Mouse (Mus musculus) layer of hippocampus, adult 18-20 months (tissue): ENCODE results near the gene Raly. TPM values are rescaled to one million over a fixed set of nuclear protein-coding genes. Genes with fewer than 3 reads are reported as not detected.

Experiments used
- DNase-seq, 2 experiments: peaks; one replicate each; pipeline ENCODE4 v3.0.0; 2022; ENCODE audit warnings: low spot score in 2 of 2
- long read RNA-seq: library from polyadenylated mRNA; stranded (forward); transcript quantifications from one replicate; pipeline ENCODE4 v2.0.0, GENCODE M21; 2021
- total RNA-seq, 2 experiments: library from RNA; stranded (reverse); gene quantifications; 2 replicates each; pipeline ENCODE4 v1.2.3; 2021

Raly gene
- 10 to 100 TPM; 67.1 to 73.5 TPM for total RNA-seq
- long read RNA-seq, partial matches to known transcripts = 1 of 4 reads
- long read RNA-seq, other reads (novel, unspliced or antisense) = 0 of 4 reads

DNA sequence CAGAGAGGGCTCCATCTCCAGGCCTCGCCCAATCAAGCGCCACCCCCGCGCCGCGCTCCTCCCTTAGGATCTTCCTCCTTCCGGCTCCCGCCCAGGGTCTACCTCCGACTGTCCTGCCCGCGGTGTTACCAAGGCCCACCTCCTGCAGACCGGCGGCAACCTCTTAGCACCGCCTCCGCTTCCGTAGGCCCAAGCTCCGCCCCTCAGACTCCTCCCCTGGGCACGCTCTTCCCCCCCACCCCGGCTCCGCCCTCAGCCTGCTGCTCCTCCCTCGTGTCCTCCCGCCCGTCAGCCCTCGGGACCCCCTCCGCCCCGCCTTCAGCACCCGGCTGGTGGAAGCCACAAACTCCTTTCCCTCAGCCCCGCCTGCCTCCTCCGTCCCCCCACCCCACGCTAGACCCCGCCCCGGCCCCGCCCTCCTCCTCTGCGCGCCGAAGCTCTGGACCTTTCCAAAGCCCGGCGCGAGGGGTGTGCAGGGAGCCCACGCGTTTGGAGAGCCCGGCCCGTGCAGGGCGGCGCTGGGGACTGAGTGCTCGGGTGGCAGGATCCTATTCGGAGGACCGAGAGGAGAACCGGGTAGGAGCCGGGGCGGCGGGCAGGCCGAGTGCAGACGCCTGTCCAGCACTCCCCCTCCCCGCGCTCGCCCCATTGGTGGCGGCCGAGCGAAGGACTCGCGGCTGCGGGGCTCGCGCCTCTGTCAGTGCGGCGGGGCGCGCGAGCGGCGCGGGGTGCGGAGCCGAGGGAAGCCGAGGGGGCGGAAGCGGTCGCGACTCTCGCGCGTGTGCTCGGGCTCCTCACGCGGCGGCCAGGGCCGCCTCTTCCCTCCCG is at the start of gene Raly, which contains the start of gene a:
Raly (plus strand) TSS at position 441 of the 828 bp plus-strand sequence.
a (plus strand) TSS at position 747 of the 828 bp plus-strand sequence.
- DNase-seq = peak; percentile 94 to 96

DNA sequence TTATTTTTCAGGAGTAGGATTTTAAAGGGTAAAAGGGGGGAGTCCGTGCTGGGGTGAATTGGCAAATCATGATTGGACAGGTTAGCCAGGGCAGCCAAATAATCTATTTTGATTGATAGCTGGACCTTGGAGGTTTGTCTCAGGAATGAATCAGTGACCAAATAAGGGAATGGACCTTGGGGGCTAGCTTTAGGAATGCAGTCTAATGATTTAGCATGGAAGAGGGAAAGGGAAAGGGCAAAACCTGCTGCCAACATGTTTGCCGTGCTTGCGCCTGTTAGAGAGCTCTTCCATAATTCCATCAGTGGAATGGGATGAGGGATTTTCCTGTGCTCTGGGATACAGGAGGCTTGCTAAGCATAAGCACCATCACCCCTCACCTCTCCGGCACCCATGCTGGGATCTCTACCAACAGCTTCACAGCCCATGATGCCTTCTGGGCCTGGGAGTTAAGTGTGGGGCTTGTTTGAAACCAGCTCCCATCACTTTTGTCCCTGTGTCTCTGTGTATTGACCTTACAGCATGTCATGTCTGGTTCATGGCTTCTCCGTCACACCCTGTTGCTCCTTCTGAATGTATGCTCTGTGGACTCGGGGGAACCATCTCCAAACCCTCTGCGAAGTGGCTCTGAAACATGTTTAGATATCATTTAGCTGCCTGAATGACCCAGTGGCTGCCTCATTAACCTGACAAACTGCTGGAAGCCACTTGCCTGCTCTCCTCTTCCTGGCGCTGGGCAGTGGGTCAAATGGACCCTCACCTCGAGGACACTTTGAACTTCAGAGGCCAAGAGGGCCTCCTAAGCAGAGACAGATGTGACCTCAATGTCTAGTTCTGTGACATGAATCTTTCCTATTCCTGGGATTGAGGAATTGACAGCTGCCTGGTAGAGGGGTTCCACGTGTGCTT is 47.7 kb upstream of the Raly start:
- DNase-seq = no peak

GRCm38 (mm10) chr2:154743915-154744314 is 47.0 kb upstream of the Raly start:
- no peak for DNase-seq

GRCm38 (mm10) chr2:154748383-154748782 is 42.5 kb upstream of the Raly start:
- DNase-seq = no peak

GRCm38 (mm10) chr2:154749046-154750036 is 41.6 kb upstream of the Raly start:
- peak in 1 of 2 experiments; percentile 10 for DNase-seq

- no peak for DNase-seq
Measured at GRCm38 (mm10) chr2:154751924-154752323, 39.0 kb upstream of the Raly start.

DNA sequence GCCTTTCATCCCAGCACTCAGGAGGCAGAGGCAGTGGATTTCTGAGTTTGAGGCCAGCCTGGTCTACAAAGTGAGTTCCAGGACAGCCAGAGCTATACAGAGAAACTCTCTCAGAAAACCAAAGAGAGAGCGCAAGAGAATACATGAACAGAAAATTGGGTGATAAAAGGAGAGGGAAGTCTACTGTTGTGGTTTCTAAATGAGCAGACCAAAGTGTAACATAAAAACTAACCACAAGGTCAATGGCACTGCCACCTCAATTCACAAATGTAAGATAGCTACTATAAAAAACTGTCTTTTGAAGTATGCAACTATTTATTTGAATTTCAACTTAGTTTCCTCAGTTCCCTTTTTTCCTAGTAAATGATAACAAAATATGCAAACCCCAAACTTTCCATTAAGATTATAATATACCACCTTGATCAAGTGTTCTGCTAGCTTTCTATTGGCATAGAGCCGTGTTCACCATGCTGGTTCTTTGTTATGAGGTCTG is 36.8 kb upstream of the Raly start:
- DNase-seq = no peak

GRCm38 (mm10) chr2:154755791-154756190 is 35.1 kb upstream of the Raly start:
- no peak for DNase-seq

- DNase-seq = no peak
Measured at GRCm38 (mm10) chr2:154757691-154758090, 33.2 kb upstream of the Raly start.

DNA sequence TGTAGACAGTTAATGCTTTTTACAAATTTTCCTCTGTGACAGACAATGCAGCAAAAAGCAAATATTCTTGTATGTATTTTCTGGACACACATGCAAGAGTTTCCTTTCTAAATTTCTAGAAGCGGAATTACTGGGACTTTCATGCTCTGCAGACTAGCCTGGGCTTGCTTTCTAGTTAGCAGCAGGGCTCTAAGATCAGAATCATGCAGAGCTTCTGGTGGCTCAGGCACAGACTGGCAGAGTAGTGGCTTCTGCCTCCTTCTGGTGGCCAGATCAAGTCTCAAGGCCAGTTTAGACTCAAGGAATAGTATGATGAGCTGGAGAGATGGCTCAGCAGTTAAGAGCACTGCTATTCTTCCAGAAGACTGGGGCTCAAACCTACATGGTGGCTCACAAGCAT is 32.4 kb upstream of the Raly start:
- no peak for DNase-seq

- no peak for DNase-seq
Measured at GRCm38 (mm10) chr2:154763226-154763625, 27.7 kb upstream of the Raly start.

DNA sequence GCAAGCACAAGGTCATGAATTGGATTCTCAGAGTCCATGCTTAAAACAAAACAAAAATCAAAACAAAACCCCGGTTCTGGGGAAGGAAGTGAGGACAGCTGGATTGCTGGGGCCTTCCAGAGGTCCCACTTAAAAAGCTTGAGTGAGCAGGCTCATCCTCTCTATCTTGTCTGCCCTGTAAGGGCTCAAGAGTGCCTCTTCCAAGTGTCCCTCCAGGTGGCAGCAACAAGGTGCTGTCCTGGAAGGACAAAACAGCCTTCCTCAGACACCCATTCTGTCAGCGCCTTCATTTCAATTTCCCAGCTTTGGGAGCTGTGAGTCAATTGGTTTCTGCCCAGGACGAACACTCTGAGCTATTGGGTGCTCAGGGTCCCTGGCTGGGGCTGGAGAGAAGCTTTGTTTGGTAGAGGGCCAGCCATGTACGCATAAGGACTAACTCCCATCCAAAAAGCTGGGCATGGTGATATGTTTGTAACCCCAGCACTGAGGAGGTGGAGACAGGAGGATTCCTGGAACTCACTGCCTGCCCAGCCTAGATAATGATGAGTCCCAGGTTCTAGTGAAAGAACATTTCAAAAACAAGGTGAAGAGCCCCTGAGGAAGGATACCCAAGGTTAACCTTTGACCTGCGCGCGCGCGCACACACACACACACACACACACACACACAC is 25.9 kb upstream of the Raly start:
- DNase-seq = no peak

DNA sequence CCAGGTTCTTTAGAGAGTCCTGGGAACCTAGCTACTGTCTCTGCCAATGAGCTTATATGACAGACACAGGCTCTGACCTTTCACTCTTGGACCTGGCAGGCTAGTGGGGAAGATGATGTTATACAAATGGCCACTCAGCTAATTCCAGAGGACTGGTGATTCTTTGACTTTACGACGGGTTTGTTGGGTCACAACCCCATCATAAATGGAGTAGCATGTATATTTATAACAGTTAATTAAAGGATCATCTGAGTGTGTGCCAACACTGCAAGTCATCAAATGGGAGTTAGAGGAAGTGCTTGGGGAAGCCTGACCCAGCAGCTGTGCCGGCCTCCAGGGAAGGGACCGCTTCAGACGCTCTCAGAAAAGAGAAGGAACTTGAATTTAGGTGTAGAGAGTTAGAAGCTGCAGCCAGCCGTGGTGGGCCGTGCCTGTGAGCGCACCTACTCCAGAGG is 25.3 kb upstream of the Raly start:
- no peak for DNase-seq

- no peak for DNase-seq
Measured at GRCm38 (mm10) chr2:154767051-154767450, 23.8 kb upstream of the Raly start.

DNA sequence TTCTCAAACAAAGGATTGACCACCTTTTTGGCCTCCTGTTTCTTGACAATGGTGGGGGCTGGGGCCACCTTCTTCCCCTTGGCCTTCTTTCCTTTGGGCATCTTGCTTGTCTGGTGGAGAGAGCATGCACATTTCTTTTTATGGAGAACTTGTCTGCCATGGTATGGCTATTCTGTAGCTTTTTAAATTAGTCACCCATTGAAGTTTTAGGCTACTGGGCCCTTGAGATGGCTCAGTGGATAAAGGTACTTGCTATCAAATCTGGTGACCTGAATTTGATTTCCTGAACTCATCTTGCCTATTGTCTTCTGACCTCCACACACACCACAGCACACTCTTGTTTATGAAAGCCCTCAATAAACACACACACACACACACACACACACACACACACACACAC is 21.0 kb upstream of the Raly start, which contains the start of gene Gm14214:
Gm14214 (minus strand) TSS at position 101 of the 400 bp plus-strand sequence.
- DNase-seq = no peak

DNA sequence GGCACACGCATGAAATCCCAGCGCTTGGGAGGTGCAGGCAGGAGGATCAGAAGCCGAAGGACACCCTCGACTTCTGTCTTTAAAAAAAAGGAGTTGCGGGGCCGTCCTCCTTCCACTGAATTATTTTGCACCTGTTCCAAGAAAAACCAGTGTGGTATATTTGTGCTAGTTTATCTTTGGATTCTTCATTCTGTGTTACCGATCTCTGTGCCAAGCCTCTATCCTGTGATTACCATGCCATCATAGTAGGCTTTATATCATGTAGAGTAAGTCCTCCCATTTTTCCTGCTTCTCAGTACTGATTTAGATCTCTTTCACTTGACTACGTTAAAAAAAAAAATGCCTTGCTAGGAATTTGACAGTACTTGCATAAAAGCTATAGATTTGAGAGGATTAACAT is 19.3 kb upstream of the Raly start:
- no peak for DNase-seq

DNA sequence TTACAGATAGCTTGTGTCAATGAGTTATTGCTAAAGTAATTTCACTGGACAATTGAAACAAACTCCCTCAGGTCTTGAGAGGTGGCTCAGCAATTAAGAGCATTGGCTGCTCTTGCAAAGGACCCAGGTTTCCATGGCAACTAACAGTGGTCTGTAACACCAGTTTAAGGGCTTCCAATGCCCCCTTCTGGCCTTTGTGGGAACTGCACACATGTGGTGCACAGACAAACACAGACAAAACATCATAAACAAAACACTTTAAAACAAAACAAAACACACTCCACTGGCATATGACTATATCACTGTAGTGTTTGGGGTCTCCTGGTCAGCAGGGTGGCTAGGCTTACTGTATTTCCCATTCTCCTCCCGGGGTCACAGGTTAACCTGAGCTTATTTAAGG is 16.9 kb upstream of the Raly start:
- no peak for DNase-seq

DNA sequence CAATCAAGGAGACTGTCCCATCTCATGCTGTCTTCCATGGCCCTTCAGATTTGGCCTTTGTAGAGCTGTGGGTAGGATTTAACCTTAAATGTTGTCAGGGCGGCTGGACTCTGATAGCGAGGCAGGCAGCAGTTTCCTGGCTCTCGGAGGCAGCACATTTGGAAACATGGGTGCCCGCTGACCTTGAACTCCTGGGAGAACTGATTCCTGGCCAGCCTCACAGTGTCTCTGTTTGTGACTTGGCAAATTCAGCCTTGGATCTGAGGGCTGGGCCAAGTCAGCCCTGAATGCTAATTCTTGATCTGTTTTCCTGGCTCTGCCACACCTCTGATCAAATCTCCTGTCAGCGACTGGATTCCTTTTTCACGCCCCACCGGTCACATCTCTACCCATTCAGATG is 14.4 kb upstream of the Raly start:
- DNase-seq = no peak

GRCm38 (mm10) chr2:154779648-154780047 is 11.2 kb upstream of the Raly start:
- no peak for DNase-seq

DNA sequence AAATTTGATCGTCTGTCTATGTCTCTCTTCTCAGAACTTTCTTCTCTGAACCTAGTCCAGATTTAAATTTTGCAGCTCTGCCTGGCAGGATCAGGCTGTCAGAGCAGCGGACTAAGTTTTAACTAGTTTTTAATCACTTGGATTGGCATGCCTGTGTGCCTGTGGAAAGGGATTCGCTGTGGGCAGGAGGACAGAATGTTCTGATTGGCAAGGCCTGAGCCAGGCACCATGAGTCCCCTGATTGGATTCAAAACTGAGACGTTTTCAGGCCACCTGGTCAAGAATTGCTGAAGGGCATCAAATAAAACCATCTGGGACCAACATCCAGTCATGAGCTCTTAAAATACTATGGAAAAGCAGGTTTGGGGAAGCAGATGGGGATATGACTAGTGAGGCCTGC is 8.5 kb upstream of the Raly start:
- peak in 1 of 2 experiments; percentile 24 for DNase-seq
